Mouse (Mus musculus): ENCODE results near the gene Bcl2l13. TPM values are rescaled to one million over a fixed set of nuclear protein-coding genes. Genes with fewer than 3 reads are reported as not detected.
"Not testable (repeated sequence)": the region's sequence is repeated elsewhere in the genome, so short reads cannot be mapped to it uniquely, and the experiment has no call there.

The Bcl2l13 gene
- total RNA-seq, 1 experiment, result 19.5 TPM

DNA sequence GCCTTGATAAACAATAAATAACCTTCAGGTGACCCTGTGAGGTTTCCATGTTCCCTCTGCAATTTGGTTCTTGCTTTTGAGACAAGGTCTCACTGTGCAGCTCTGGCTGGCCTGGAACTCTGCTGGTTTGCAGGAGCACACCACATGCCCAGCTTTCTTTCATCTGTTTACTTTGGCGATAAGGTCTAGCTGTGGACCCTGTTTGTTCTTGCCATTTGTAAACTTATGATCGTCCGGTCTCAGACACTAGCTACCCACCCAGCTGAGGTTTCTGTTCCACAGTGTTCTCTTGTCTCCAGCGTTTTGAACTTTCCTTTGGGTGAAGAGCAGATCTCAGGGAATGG, 28.3 kb upstream of the Bcl2l13 start:
- no peak for DNase-seq (ENCODE audit: low read depth, low spot score)
- Histone ChIP-seq H3K27ac (ENCODE audit: insufficient read depth, low read depth, low read length, poor library complexity, severe bottlenecking) (no peak overlapping the region), H3K9me3 (ENCODE audit: control insufficient read depth, insufficient read depth, low read depth, low read length) (no peaks in the 10 kb centered on the region), H3K9ac (ENCODE audit: insufficient read depth, low read depth, low read length, poor library complexity, severe bottlenecking) (no peak overlapping the region), H3K4me1 (ENCODE audit: control insufficient read depth in 2 of 2, insufficient read depth in 2 of 2, low read length in 2 of 2, poor library complexity in 1 of 2) (no peaks in the 10 kb centered on the region), H3K36me3 (ENCODE audit: control insufficient read depth, insufficient read depth, low read length, poor library complexity, severe bottlenecking) (peaks cover 35% of the 10 kb centered on the region), H3K4me3 (ENCODE audit: insufficient read depth in 1 of 2, low read depth in 1 of 2, low read length in 2 of 2, poor library complexity in 1 of 2, severe bottlenecking in 1 of 2) (no peak overlapping the region)
- no peak for TF ChIP-seq ZNF384 (IDR thresholded peaks at IDR 0.05; ENCODE audit: low read depth, low read length)
- TF ChIP-seq HCFC1 (IDR thresholded peaks at IDR 0.05; ENCODE audit: borderline replicate concordance, insufficient read depth, low read length), result no peak
- TF ChIP-seq CHD2 (IDR thresholded peaks at IDR 0.05; ENCODE audit: low read depth, low read length), result no peak
- TF ChIP-seq MAFK (IDR thresholded peaks at IDR 0.05; ENCODE audit: insufficient read depth, low read depth, low read length), result no peak
- no peak for TF ChIP-seq ZC3H11A (IDR thresholded peaks at IDR 0.05; ENCODE audit: borderline replicate concordance, low read depth, low read length)
- in situ Hi-C loops (cut with MboI; ENCODE audit: low sequenced_read_pairs in 2 of 2, unreplicated experiment in 2 of 2), result no loop called here

DNA sequence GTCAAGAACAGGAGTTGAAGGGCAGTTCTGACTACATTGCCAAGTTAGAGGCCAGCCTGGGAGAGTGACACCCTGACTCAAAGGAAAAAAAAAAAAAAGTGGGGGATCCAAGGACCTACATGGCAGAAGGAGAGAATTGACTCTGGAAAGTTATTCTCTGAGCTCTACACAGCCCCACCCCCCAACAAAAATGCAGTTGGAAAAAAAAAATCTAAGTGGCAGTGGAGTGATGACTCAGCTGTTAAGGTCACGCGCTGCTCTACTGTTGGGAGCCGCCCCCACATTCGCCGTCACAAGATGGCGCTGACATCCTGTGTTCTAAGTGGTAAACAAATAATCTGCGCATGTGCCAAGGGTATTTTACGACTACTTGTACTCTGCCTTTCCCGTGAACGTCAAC, 24.0 kb upstream of the Bcl2l13 start:
- H3K36me3 ChIP-seq (ENCODE audit: control insufficient read depth, insufficient read depth, low read length, poor library complexity, severe bottlenecking), result peaks cover 11% of the 10 kb centered on the region
- H3K9me3 ChIP-seq (ENCODE audit: control insufficient read depth, insufficient read depth, low read depth, low read length); H3K4me3 ChIP-seq (ENCODE audit: insufficient read depth in 1 of 2, low read depth in 1 of 2, low read length in 2 of 2, poor library complexity in 1 of 2, severe bottlenecking in 1 of 2); in situ Hi-C loops (cut with MboI; ENCODE audit: low sequenced_read_pairs in 2 of 2, unreplicated experiment in 2 of 2); DNase-seq (ENCODE audit: low read depth, low spot score); H3K4me1 ChIP-seq (ENCODE audit: control insufficient read depth in 2 of 2, insufficient read depth in 2 of 2, low read length in 2 of 2, poor library complexity in 1 of 2); H3K9ac ChIP-seq (ENCODE audit: insufficient read depth, low read depth, low read length, poor library complexity, severe bottlenecking); H3K27ac ChIP-seq (ENCODE audit: insufficient read depth, low read depth, low read length, poor library complexity, severe bottlenecking): not testable (repeated sequence)

DNA sequence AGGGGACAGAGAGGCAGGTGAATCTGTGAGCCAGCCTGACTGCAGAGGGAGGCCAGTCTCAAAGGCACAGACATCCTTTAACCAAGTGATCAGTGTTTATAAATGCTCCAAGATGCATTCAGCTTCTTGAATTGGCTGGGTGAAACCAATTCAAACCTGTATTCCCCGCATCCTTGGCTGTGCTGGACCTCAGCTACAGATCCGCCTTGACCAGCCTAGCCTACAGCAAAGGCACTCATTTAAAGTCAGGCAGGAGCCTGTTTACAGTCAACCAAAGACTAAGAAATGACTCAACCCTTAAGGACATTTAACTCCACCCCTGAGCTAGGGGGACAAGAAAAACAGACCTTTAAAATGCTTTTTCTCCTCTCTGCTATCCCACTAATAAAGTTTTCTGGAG, 16.7 kb upstream of the Bcl2l13 start:
- Histone ChIP-seq H3K4me1 (ENCODE audit: control insufficient read depth in 2 of 2, insufficient read depth in 2 of 2, low read length in 2 of 2, poor library complexity in 1 of 2) (0 out of 4 replicates have a peak, but pooled peaks cover 2 to 4% of the 10 kb centered on the region in 2 experiments), H3K4me3 (ENCODE audit: insufficient read depth in 1 of 2, low read depth in 1 of 2, low read length in 2 of 2, poor library complexity in 1 of 2, severe bottlenecking in 1 of 2) (no peak overlapping the region), H3K36me3 (ENCODE audit: control insufficient read depth, insufficient read depth, low read length, poor library complexity, severe bottlenecking) (peaks cover 13% of the 10 kb centered on the region), H3K9me3 (ENCODE audit: control insufficient read depth, insufficient read depth, low read depth, low read length) (no peaks in the 10 kb centered on the region), H3K9ac (ENCODE audit: insufficient read depth, low read depth, low read length, poor library complexity, severe bottlenecking) (no peak overlapping the region), H3K27ac (ENCODE audit: insufficient read depth, low read depth, low read length, poor library complexity, severe bottlenecking) (no peak overlapping the region)
- DNase-seq (ENCODE audit: low read depth, low spot score), result no peak
- in situ Hi-C loops (cut with MboI; ENCODE audit: low sequenced_read_pairs in 2 of 2, unreplicated experiment in 2 of 2), result no loop called here
- TF ChIP-seq HCFC1 (IDR thresholded peaks at IDR 0.05; ENCODE audit: borderline replicate concordance, insufficient read depth, low read length) (no peak), ZC3H11A (IDR thresholded peaks at IDR 0.05; ENCODE audit: borderline replicate concordance, low read depth, low read length) (no peak), MAFK (IDR thresholded peaks at IDR 0.05; ENCODE audit: insufficient read depth, low read depth, low read length) (no peak), CHD2 (IDR thresholded peaks at IDR 0.05; ENCODE audit: low read depth, low read length) (no peak), ZNF384 (IDR thresholded peaks at IDR 0.05; ENCODE audit: low read depth, low read length) (no peak)

DNA sequence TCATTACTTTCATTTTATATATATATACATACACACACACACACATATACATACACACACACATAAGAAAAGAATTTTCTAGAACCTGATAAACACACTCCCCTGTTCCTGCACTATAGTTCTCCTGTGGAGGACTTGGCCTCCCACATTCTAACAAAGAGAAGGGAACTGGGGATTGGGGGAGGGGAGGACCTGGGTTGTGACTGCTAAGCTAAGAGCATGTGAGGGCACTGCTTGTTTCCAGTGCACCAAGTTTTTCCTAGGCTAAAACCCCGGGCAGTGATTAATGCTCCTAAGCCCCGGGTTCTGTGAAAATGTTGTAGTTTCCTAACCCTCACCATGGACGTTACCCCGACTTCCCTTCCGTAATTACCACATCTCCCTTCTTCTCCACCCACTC, 15.9 kb upstream of the Bcl2l13 start:
- no peak overlapping the region for H3K9ac ChIP-seq (ENCODE audit: insufficient read depth, low read depth, low read length, poor library complexity, severe bottlenecking)
- no peak overlapping the region for H3K27ac ChIP-seq (ENCODE audit: insufficient read depth, low read depth, low read length, poor library complexity, severe bottlenecking)
- no peaks in the 10 kb centered on the region for H3K9me3 ChIP-seq (ENCODE audit: control insufficient read depth, insufficient read depth, low read depth, low read length)
- peaks cover 13% of the 10 kb centered on the region for H3K36me3 ChIP-seq (ENCODE audit: control insufficient read depth, insufficient read depth, low read length, poor library complexity, severe bottlenecking)
- 0 out of 4 replicates have a peak, but pooled peaks cover 2 to 4% of the 10 kb centered on the region in 2 experiments for H3K4me1 ChIP-seq (ENCODE audit: control insufficient read depth in 2 of 2, insufficient read depth in 2 of 2, low read length in 2 of 2, poor library complexity in 1 of 2)
- in situ Hi-C loops (cut with MboI; ENCODE audit: low sequenced_read_pairs in 2 of 2, unreplicated experiment in 2 of 2), result no loop called here
- no peak for DNase-seq (ENCODE audit: low read depth, low spot score)
- TF ChIP-seq ZC3H11A (IDR thresholded peaks at IDR 0.05; ENCODE audit: borderline replicate concordance, low read depth, low read length) (no peak), HCFC1 (IDR thresholded peaks at IDR 0.05; ENCODE audit: borderline replicate concordance, insufficient read depth, low read length) (no peak), CHD2 (IDR thresholded peaks at IDR 0.05; ENCODE audit: low read depth, low read length) (no peak), MAFK (IDR thresholded peaks at IDR 0.05; ENCODE audit: insufficient read depth, low read depth, low read length) (no peak), ZNF384 (IDR thresholded peaks at IDR 0.05; ENCODE audit: low read depth, low read length) (no peak)
- no peak overlapping the region for H3K4me3 ChIP-seq (ENCODE audit: insufficient read depth in 1 of 2, low read depth in 1 of 2, low read length in 2 of 2, poor library complexity in 1 of 2, severe bottlenecking in 1 of 2)

DNA sequence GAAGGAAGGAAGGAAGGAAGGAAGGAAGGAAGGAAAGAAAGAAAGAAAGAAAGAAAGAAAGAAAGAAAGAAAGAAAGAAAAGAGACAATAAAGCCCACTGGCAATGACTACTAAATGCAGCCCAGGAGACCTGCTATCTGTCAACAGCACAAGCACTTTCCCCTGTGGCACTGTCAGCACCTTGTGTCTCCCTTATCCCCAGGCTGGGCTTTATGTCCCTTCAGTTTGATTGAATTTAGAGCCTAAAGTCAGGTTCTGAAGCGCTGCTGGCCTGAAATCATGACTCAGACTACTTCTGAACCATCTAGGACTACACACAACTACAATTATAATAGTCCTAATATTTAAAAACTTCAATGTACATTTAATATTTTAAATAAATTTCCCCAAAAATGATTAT, 15.1 kb upstream of the Bcl2l13 start:
- no peak for DNase-seq (ENCODE audit: low read depth, low spot score)
- Histone ChIP-seq H3K36me3 (ENCODE audit: control insufficient read depth, insufficient read depth, low read length, poor library complexity, severe bottlenecking) (peaks cover 13% of the 10 kb centered on the region), H3K4me1 (ENCODE audit: control insufficient read depth in 2 of 2, insufficient read depth in 2 of 2, low read length in 2 of 2, poor library complexity in 1 of 2) (0 out of 4 replicates have a peak, but pooled peaks cover 2 to 4% of the 10 kb centered on the region in 2 experiments), H3K9me3 (ENCODE audit: control insufficient read depth, insufficient read depth, low read depth, low read length) (no peaks in the 10 kb centered on the region), H3K27ac (ENCODE audit: insufficient read depth, low read depth, low read length, poor library complexity, severe bottlenecking) (no peak overlapping the region), H3K9ac (ENCODE audit: insufficient read depth, low read depth, low read length, poor library complexity, severe bottlenecking) (no peak overlapping the region), H3K4me3 (ENCODE audit: insufficient read depth in 1 of 2, low read depth in 1 of 2, low read length in 2 of 2, poor library complexity in 1 of 2, severe bottlenecking in 1 of 2) (no peak overlapping the region)
- TF ChIP-seq MAFK (IDR thresholded peaks at IDR 0.05; ENCODE audit: insufficient read depth, low read depth, low read length) (no peak), ZC3H11A (IDR thresholded peaks at IDR 0.05; ENCODE audit: borderline replicate concordance, low read depth, low read length) (no peak), HCFC1 (IDR thresholded peaks at IDR 0.05; ENCODE audit: borderline replicate concordance, insufficient read depth, low read length) (no peak), CHD2 (IDR thresholded peaks at IDR 0.05; ENCODE audit: low read depth, low read length) (no peak)
- in situ Hi-C loops (cut with MboI; ENCODE audit: low sequenced_read_pairs in 2 of 2, unreplicated experiment in 2 of 2), result no loop called here
